Mouse (Mus musculus): Measurements from ENCODE around the gene 2610001J05Rik. TPM values are rescaled to one million over a fixed set of nuclear protein-coding genes. Genes with fewer than 3 reads are reported as not detected.

Gene 2610001J05Rik
- polyA plus RNA-seq, 1 experiment from 2014 or later: 95.4 TPM

- Histone ChIP-seq H3K27me3 (replicated peaks; ENCODE audit: control insufficient read depth, insufficient read depth, low read length) (no peaks in the 10 kb centered on the region), H3K4me2 (replicated peaks; ENCODE audit: low read depth) (no peak overlapping the region), H3K4me1 (replicated peaks; ENCODE audit: control insufficient read depth, insufficient read depth, low read length) (no peaks in the 10 kb centered on the region), H3K9me3 (ENCODE audit: control insufficient read depth) (no peaks in the 10 kb centered on the region), H3K9ac (ENCODE audit: low read depth, low read length) (no peak overlapping the region), H3K27ac (ENCODE audit: low read depth, low read length) (no peak overlapping the region), H3K36me3 (ENCODE audit: control insufficient read depth, insufficient read depth) (no peaks in the 10 kb centered on the region), H3K4me3 (ENCODE audit: low read depth, low read length) (no peak overlapping the region)
- 74% methylated on average over 3 of the region's 3 CpGs for WGBS
- TF ChIP-seq CTCF (IDR thresholded peaks at IDR 0.05; ENCODE audit: low read depth): no peak
- ATAC-seq: no peak
Observed at GRCm38 (mm10) chr6:13836967-13837570, 34.2 kb downstream of the 2610001J05Rik start.

- Histone ChIP-seq H3K9me3 (ENCODE audit: control insufficient read depth) (no peaks in the 10 kb centered on the region), H3K4me2 (replicated peaks; ENCODE audit: low read depth) (no peak overlapping the region), H3K27ac (ENCODE audit: low read depth, low read length) (no peak overlapping the region), H3K27me3 (replicated peaks; ENCODE audit: control insufficient read depth, insufficient read depth, low read length) (no peaks in the 10 kb centered on the region), H3K9ac (ENCODE audit: low read depth, low read length) (no peak overlapping the region), H3K4me3 (ENCODE audit: low read depth, low read length) (no peak overlapping the region), H3K36me3 (ENCODE audit: control insufficient read depth, insufficient read depth) (no peaks in the 10 kb centered on the region), H3K4me1 (replicated peaks; ENCODE audit: control insufficient read depth, insufficient read depth, low read length) (no peaks in the 10 kb centered on the region)
- WGBS: 74% methylated on average over 17 of the region's 17 CpGs
- no peak for TF ChIP-seq CTCF (IDR thresholded peaks at IDR 0.05; ENCODE audit: low read depth)
- no peak for ATAC-seq
Observed at GRCm38 (mm10) chr6:13835720-13836665, 35.3 kb downstream of the 2610001J05Rik start.

- Histone ChIP-seq H3K27ac (ENCODE audit: low read depth, low read length) (no peak overlapping the region), H3K9me3 (ENCODE audit: control insufficient read depth) (no peaks in the 10 kb centered on the region), H3K9ac (ENCODE audit: low read depth, low read length) (no peak overlapping the region), H3K36me3 (ENCODE audit: control insufficient read depth, insufficient read depth) (no peaks in the 10 kb centered on the region), H3K4me1 (replicated peaks; ENCODE audit: control insufficient read depth, insufficient read depth, low read length) (no peaks in the 10 kb centered on the region), H3K27me3 (replicated peaks; ENCODE audit: control insufficient read depth, insufficient read depth, low read length) (no peaks in the 10 kb centered on the region), H3K4me3 (ENCODE audit: low read depth, low read length) (no peak overlapping the region), H3K4me2 (replicated peaks; ENCODE audit: low read depth) (no peak overlapping the region)
- ATAC-seq: no peak
- WGBS: 85% methylated on average over 2 of the region's 2 CpGs
- TF ChIP-seq CTCF (IDR thresholded peaks at IDR 0.05; ENCODE audit: low read depth): no peak
Observed at GRCm38 (mm10) chr6:13832770-13833169, 38.5 kb downstream of the 2610001J05Rik start.

- no peak for TF ChIP-seq CTCF (IDR thresholded peaks at IDR 0.05; ENCODE audit: low read depth)
- no peak overlapping the region for H3K9ac ChIP-seq (ENCODE audit: low read depth, low read length)
- no peak overlapping the region for H3K4me3 ChIP-seq (ENCODE audit: low read depth, low read length)
- H3K27ac ChIP-seq (ENCODE audit: low read depth, low read length): no peak overlapping the region
- WGBS: 81% methylated on average over 1 of the region's 1 CpGs
- no peak for ATAC-seq
- H3K4me2 ChIP-seq (replicated peaks; ENCODE audit: low read depth): no peak overlapping the region
- no peaks in the 10 kb centered on the region for H3K9me3 ChIP-seq (ENCODE audit: control insufficient read depth)
- H3K36me3 ChIP-seq (ENCODE audit: control insufficient read depth, insufficient read depth): no peaks in the 10 kb centered on the region
- no peaks in the 10 kb centered on the region for H3K4me1 ChIP-seq (replicated peaks; ENCODE audit: control insufficient read depth, insufficient read depth, low read length)
- H3K27me3 ChIP-seq (replicated peaks; ENCODE audit: control insufficient read depth, insufficient read depth, low read length): no peaks in the 10 kb centered on the region
Observed at GRCm38 (mm10) chr6:13828877-13829276, 42.4 kb downstream of the 2610001J05Rik start.

Other genes with a start within 250 kb of the 2610001J05Rik start
- gene Bmt2, start 193.6 kb downstream of the 2610001J05Rik start, polyA plus RNA-seq (2015; fragmentation: Nextera tagmentation; extraction: Ambion mirVana): 5.8 and 6.5 TPM in 2 replicates
- gene Gpr85, start 31.6 kb downstream of the 2610001J05Rik start, polyA plus RNA-seq (2015; fragmentation: Nextera tagmentation; extraction: Ambion mirVana): 2.8 and 3.9 TPM in 2 replicates

Data from intestine, postnatal 0 days (tissue).